In genomic region chr17:9927724-9928123, GRCm38 (mm10) we compare ENCODE assay signal across 17 mouse cellular contexts.
DNase-seq lines count a peak whose midpoint lies in the region; ATAC-seq and TF ChIP-seq lines count a peak whose summit lies in the region.
"Had no signal": no experiment of that assay in that cellular context is flagged by ENCODE, and none has a peak within 500 bp of the region (broad histone marks: within the 10 kb centered on the region; RNA-seq: fewer than 3 reads in every experiment).

No protein-coding gene starts in this region.

- no peak for TF ChIP-seq CTCF in midbrain, postnatal 0 days (IDR thresholded peaks at IDR 0.05)

- no peak overlapping the region for H3K4me2 ChIP-seq in forebrain, embryonic 12.5 days
- H3K4me2 ChIP-seq in midbrain, postnatal 0 days (ENCODE audit: low read depth, low read length, poor library complexity, severe bottlenecking), result no peak overlapping the region
- H3K4me2 ChIP-seq in forebrain, embryonic 15.5 days (replicated peaks), result no peak overlapping the region
- H3K4me2 ChIP-seq in midbrain, embryonic 15.5 days, result no peak overlapping the region
- H3K4me2 ChIP-seq: limb, embryonic 12.5 days; liver, embryonic 15.5 days had no signal

- DNase-seq in forebrain, embryonic 10.5 days (ENCODE audit: extremely low spot score, low spot score), result no peak
- no peak for DNase-seq in midbrain, embryonic 10.5 days (ENCODE audit: low spot score)
- no peak for DNase-seq in midbrain, postnatal 0 days (ENCODE audit: low spot score)
- no peak for DNase-seq in heart, adult 18-20 months
- no peak for DNase-seq in natural killer cell, adult 2 months (ENCODE audit: low spot score in 2 of 2)
- DNase-seq: adrenal gland, adult 8-10 months; cerebellum, adult 9-10 months; right cerebral cortex, postnatal 4 days had no signal

- no peaks in the 10 kb centered on the region for H3K9me3 ChIP-seq in forebrain, embryonic 10.5 days
- H3K9me3 ChIP-seq in forebrain, embryonic 12.5 days, result no peaks in the 10 kb centered on the region
- H3K9me3 ChIP-seq in midbrain, embryonic 10.5 days (replicated peaks), result no peaks in the 10 kb centered on the region
- no peaks in the 10 kb centered on the region for H3K9me3 ChIP-seq in midbrain, postnatal 0 days (ENCODE audit: low read length)
- no peaks in the 10 kb centered on the region for H3K9me3 ChIP-seq in forebrain, embryonic 15.5 days
- H3K9me3 ChIP-seq in midbrain, embryonic 15.5 days, result no peaks in the 10 kb centered on the region
- H3K9me3 ChIP-seq: heart, embryonic 10.5 days; limb, embryonic 12.5 days; liver, embryonic 15.5 days had no signal

- H3K4me1 ChIP-seq in forebrain, embryonic 10.5 days, result peaks cover 37% of the 10 kb centered on the region
- H3K4me1 ChIP-seq in forebrain, embryonic 12.5 days, result peaks cover 31% of the 10 kb centered on the region
- peaks cover 37% of the 10 kb centered on the region for H3K4me1 ChIP-seq in midbrain, embryonic 10.5 days
- H3K4me1 ChIP-seq in midbrain, postnatal 0 days (ENCODE audit: insufficient read depth, low read length), result peaks cover 5% of the 10 kb centered on the region; the same call in 1 of the 2 replicates
- H3K4me1 ChIP-seq in forebrain, embryonic 15.5 days, result peaks cover 17% of the 10 kb centered on the region; the same call in 1 of the 2 replicates
- H3K4me1 ChIP-seq in midbrain, embryonic 15.5 days, result peaks cover 22% of the 10 kb centered on the region
- H3K4me1 ChIP-seq: liver, embryonic 15.5 days had no signal

- no peak for ATAC-seq in forebrain, embryonic 12.5 days (ENCODE audit: low FRiP score)
- ATAC-seq in midbrain, postnatal 0 days (ENCODE audit: low FRiP score), result no peak
- no peak for ATAC-seq in forebrain, embryonic 15.5 days (replicated peaks)
- ATAC-seq in midbrain, embryonic 15.5 days (replicated peaks), result no peak
- ATAC-seq: inflammation-experienced regulatory T-cells, adult 6 months had no signal

- H3K9ac ChIP-seq in forebrain, embryonic 12.5 days, result no peak overlapping the region
- no peak overlapping the region for H3K9ac ChIP-seq in midbrain, postnatal 0 days (replicated peaks; ENCODE audit: low read length, poor library complexity, severe bottlenecking)
- H3K9ac ChIP-seq in forebrain, embryonic 15.5 days (replicated peaks), result no peak overlapping the region
- no peak overlapping the region for H3K9ac ChIP-seq in midbrain, embryonic 15.5 days
- H3K9ac ChIP-seq: limb, embryonic 12.5 days; liver, embryonic 15.5 days had no signal

- H3K27me3 ChIP-seq in forebrain, embryonic 10.5 days (ENCODE audit: poor library complexity, severe bottlenecking), result no peaks in the 10 kb centered on the region
- H3K27me3 ChIP-seq in forebrain, embryonic 12.5 days, result 0 out of 2 replicates have a peak, but pooled peaks cover 4% of the 10 kb centered on the region
- H3K27me3 ChIP-seq in midbrain, embryonic 10.5 days (ENCODE audit: low read depth, poor library complexity, severe bottlenecking), result no peaks in the 10 kb centered on the region; the same call in 1 of the 2 replicates
- H3K27me3 ChIP-seq in midbrain, postnatal 0 days (ENCODE audit: insufficient read depth, low read length), result no peaks in the 10 kb centered on the region
- no peaks in the 10 kb centered on the region for H3K27me3 ChIP-seq in forebrain, embryonic 15.5 days
- no peaks in the 10 kb centered on the region for H3K27me3 ChIP-seq in midbrain, embryonic 15.5 days (replicated peaks)
- H3K27me3 ChIP-seq: limb, embryonic 12.5 days; liver, embryonic 15.5 days had no signal

- peak overlapping the region; percentile 56; the same call in 1 of the 2 replicates for H3K27ac ChIP-seq in forebrain, embryonic 10.5 days
- no peak overlapping the region for H3K27ac ChIP-seq in forebrain, embryonic 12.5 days
- H3K27ac ChIP-seq in midbrain, embryonic 10.5 days (replicated peaks), result peak overlapping the region; percentile 43
- H3K27ac ChIP-seq in midbrain, postnatal 0 days (ENCODE audit: low read depth, low read length), result no peak overlapping the region
- peak overlapping the region; percentile 71 for H3K27ac ChIP-seq in forebrain, embryonic 15.5 days (replicated peaks)
- H3K27ac ChIP-seq in midbrain, embryonic 15.5 days, result peak overlapping the region; percentile 60
- H3K27ac ChIP-seq: heart, embryonic 10.5 days; kidney, postnatal 0 days; limb, embryonic 12.5 days; liver, embryonic 15.5 days had no signal

- WGBS in forebrain, embryonic 10.5 days, result 72% methylated on average over 8 of the region's 8 CpGs
- WGBS in forebrain, embryonic 12.5 days, result 66% methylated on average over 8 of the region's 8 CpGs
- WGBS in midbrain, embryonic 10.5 days, result 69% methylated on average over 8 of the region's 8 CpGs
- WGBS in midbrain, postnatal 0 days, result 36% methylated on average over 8 of the region's 8 CpGs
- 57% methylated on average over 8 of the region's 8 CpGs for WGBS in forebrain, embryonic 15.5 days
- 47% methylated on average over 8 of the region's 8 CpGs for WGBS in midbrain, embryonic 15.5 days

- no peaks in the 10 kb centered on the region for H3K36me3 ChIP-seq in forebrain, embryonic 10.5 days (replicated peaks)
- no peaks in the 10 kb centered on the region for H3K36me3 ChIP-seq in forebrain, embryonic 12.5 days (replicated peaks)
- no peaks in the 10 kb centered on the region for H3K36me3 ChIP-seq in midbrain, embryonic 10.5 days
- no peaks in the 10 kb centered on the region for H3K36me3 ChIP-seq in midbrain, postnatal 0 days (ENCODE audit: insufficient read depth, low read length)
- H3K36me3 ChIP-seq in forebrain, embryonic 15.5 days, result no peaks in the 10 kb centered on the region
- H3K36me3 ChIP-seq in midbrain, embryonic 15.5 days (replicated peaks), result no peaks in the 10 kb centered on the region
- H3K36me3 ChIP-seq: heart, embryonic 10.5 days; limb, embryonic 12.5 days; liver, embryonic 15.5 days had no signal

- H3K4me3 ChIP-seq in forebrain, embryonic 10.5 days, result no peak overlapping the region
- no peak overlapping the region for H3K4me3 ChIP-seq in forebrain, embryonic 12.5 days (replicated peaks)
- H3K4me3 ChIP-seq in midbrain, embryonic 10.5 days, result no peak overlapping the region
- no peak overlapping the region for H3K4me3 ChIP-seq in midbrain, postnatal 0 days (ENCODE audit: low read depth, low read length)
- no peak overlapping the region for H3K4me3 ChIP-seq in forebrain, embryonic 15.5 days
- H3K4me3 ChIP-seq in midbrain, embryonic 15.5 days, result no peak overlapping the region
- H3K4me3 ChIP-seq: erythroblast, embryonic 14.5 days; heart, embryonic 10.5 days; limb, embryonic 12.5 days; liver, embryonic 15.5 days had no signal

Comparison
In these comparisons a context has a peak if more than half of its experiments do, and no peak if none do; other contexts are left out.
1. H3K27ac ChIP-seq: peak in forebrain, embryonic 10.5 days (single experiment), midbrain, embryonic 10.5 days (single experiment), forebrain, embryonic 15.5 days (single experiment) and midbrain, embryonic 15.5 days (single experiment); none in forebrain, embryonic 12.5 days (single experiment) and midbrain, postnatal 0 days (single experiment).